In the genomic region with DNA sequence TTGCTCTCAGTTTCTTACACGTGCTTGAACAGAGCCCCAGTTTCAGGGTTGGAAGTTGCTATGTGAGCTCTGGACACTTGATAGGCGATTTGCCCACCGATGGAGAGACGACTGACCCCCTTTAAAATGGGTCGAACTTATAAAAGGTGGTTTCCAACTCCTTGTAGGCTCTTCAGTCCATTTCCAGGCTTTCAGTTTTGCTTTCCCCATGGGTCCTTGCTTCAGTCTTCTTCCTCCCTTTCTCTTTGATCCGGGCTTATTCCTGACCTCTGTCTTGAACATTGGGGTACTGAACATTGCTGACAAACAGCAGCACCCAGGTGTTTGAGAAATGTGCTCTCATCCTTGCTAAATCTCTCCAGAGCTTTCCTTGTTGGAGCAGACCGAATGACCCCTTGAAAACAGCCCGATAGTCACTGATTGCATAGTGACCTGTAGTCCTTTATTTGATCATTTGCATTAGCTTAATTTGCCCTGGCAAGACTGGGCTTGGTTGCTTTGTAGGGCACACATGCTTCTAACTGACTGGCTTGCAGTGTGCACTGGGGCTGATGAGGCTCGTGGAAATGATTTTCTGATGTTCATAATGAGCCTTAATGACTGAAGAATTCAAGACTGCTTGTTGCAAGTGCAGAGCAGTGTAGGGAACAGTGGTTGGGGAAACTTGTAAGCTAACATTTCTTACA, we compare ENCODE assay signal across 7 mouse cellular contexts. TPM values are rescaled to one million over a fixed set of nuclear protein-coding genes. Genes with fewer than 3 reads are reported as not detected.
A peak's percentile ranks its signal among the peaks of the same experiment; 100 is the strongest.
DNase-seq lines count a peak whose midpoint lies in the region; ATAC-seq and TF ChIP-seq lines count a peak whose summit lies in the region.

No protein-coding gene starts in this region.

- DNase-seq in lung, postnatal 0 days (ENCODE audit: low spot score), result no peak
- DNase-seq in lung, postnatal 36 days, result no peak
- no peak for DNase-seq in forebrain, postnatal 0 days
- no peak for DNase-seq in layer of hippocampus, postnatal 25 days (ENCODE audit: extremely low spot score in 1 of 2, low spot score in 1 of 2)
- DNase-seq in urinary bladder, postnatal 14 days (ENCODE audit: low spot score), result no peak

- H3K4me1 ChIP-seq in lung, postnatal 0 days (ENCODE audit: insufficient read depth, low read depth, low read length), result peaks cover 13% of the 10 kb centered on the region; the same call in 1 of the 2 replicates
- peaks cover 13% of the 10 kb centered on the region for H3K4me1 ChIP-seq in forebrain, postnatal 0 days (ENCODE audit: insufficient read depth)
- H3K4me1 ChIP-seq in liver, embryonic 12.5 days, result peaks cover 65% of the 10 kb centered on the region
- peaks cover 27% of the 10 kb centered on the region; the same call in 1 of the 2 replicates for H3K4me1 ChIP-seq in stomach, embryonic 15.5 days

- H3K27ac ChIP-seq in lung, postnatal 0 days (ENCODE audit: low read length), result no peak overlapping the region
- H3K27ac ChIP-seq in forebrain, postnatal 0 days (ENCODE audit: low read depth, low read length), result no peak overlapping the region
- no peak overlapping the region for H3K27ac ChIP-seq in liver, embryonic 12.5 days
- H3K27ac ChIP-seq in stomach, embryonic 15.5 days, result peak overlapping the region; percentile 71

- no peaks in the 10 kb centered on the region for H3K9me3 ChIP-seq in lung, postnatal 0 days (ENCODE audit: low read length)
- no peaks in the 10 kb centered on the region for H3K9me3 ChIP-seq in forebrain, postnatal 0 days (ENCODE audit: low read length)
- H3K9me3 ChIP-seq in liver, embryonic 12.5 days (replicated peaks), result no peaks in the 10 kb centered on the region
- H3K9me3 ChIP-seq in stomach, embryonic 15.5 days, result no peaks in the 10 kb centered on the region

- no peak for TF ChIP-seq EP300 in lung, postnatal 0 days (IDR thresholded peaks at IDR 0.05)

- TF ChIP-seq CTCF in lung, postnatal 0 days (IDR thresholded peaks at IDR 0.05), result no peak
- no peak for TF ChIP-seq CTCF in forebrain, postnatal 0 days (IDR thresholded peaks at IDR 0.05; ENCODE audit: low read depth)

- H3K27me3 ChIP-seq in lung, postnatal 0 days (replicated peaks; ENCODE audit: insufficient read depth, low read length), result no peaks in the 10 kb centered on the region
- no peaks in the 10 kb centered on the region for H3K27me3 ChIP-seq in forebrain, postnatal 0 days (ENCODE audit: insufficient read depth, low read length)
- no peaks in the 10 kb centered on the region for H3K27me3 ChIP-seq in liver, embryonic 12.5 days (replicated peaks)
- no peaks in the 10 kb centered on the region for H3K27me3 ChIP-seq in stomach, embryonic 15.5 days (replicated peaks)

- H3K4me3 ChIP-seq in lung, postnatal 0 days (ENCODE audit: low read depth, low read length), result peak overlapping the region; percentile 96
- peak overlapping the region; percentile 96 for H3K4me3 ChIP-seq in forebrain, postnatal 0 days (ENCODE audit: low read depth, low read length)
- peak overlapping the region; percentile 92 for H3K4me3 ChIP-seq in liver, embryonic 12.5 days
- peak overlapping the region; percentile 93 for H3K4me3 ChIP-seq in stomach, embryonic 15.5 days (replicated peaks)

- H3K36me3 ChIP-seq in lung, postnatal 0 days (ENCODE audit: insufficient read depth, low read length), result no peaks in the 10 kb centered on the region
- H3K36me3 ChIP-seq in forebrain, postnatal 0 days (ENCODE audit: insufficient read depth), result no peaks in the 10 kb centered on the region
- peaks cover 3% of the 10 kb centered on the region for H3K36me3 ChIP-seq in liver, embryonic 12.5 days
- no peaks in the 10 kb centered on the region for H3K36me3 ChIP-seq in stomach, embryonic 15.5 days

- H3K4me2 ChIP-seq in lung, postnatal 0 days (replicated peaks; ENCODE audit: low read depth, low read length), result peak overlapping the region; percentile 84
- H3K4me2 ChIP-seq in forebrain, postnatal 0 days (ENCODE audit: low read depth), result peak overlapping the region; percentile 76
- H3K4me2 ChIP-seq in liver, embryonic 12.5 days, result peak overlapping the region; percentile 87
- H3K4me2 ChIP-seq in stomach, embryonic 15.5 days, result peak overlapping the region; percentile 83

- no peak overlapping the region for H3K9ac ChIP-seq in lung, postnatal 0 days (replicated peaks; ENCODE audit: low read depth)
- H3K9ac ChIP-seq in forebrain, postnatal 0 days, result peak overlapping the region; percentile 14; the same call in 1 of the 2 replicates
- H3K9ac ChIP-seq in liver, embryonic 12.5 days, result peak overlapping the region; percentile 37; the same call in 1 of the 2 replicates
- H3K9ac ChIP-seq in stomach, embryonic 15.5 days, result no peak overlapping the region

- WGBS in lung, postnatal 0 days, result 32% methylated on average over 9 of the region's 9 CpGs
- WGBS in forebrain, postnatal 0 days, result 48% methylated on average over 9 of the region's 9 CpGs
- 58% methylated on average over 9 of the region's 9 CpGs for WGBS in liver, embryonic 12.5 days (ENCODE audit: insufficient replicate concordance)
- WGBS in stomach, embryonic 15.5 days, result 37% methylated on average over 9 of the region's 9 CpGs

- ATAC-seq in lung, postnatal 0 days, result no peak
- no peak for ATAC-seq in forebrain, postnatal 0 days
- ATAC-seq in liver, embryonic 12.5 days, result no peak
- ATAC-seq in stomach, embryonic 15.5 days (ENCODE audit: insufficient read depth, low FRiP score, low read depth), result no peak

RNA-seq across cellular contexts. Expression of gene Nck2, which starts 3.4 kb away (rescaled TPM):
- 34.0 and 37.9 TPM in 2 replicates for polyA plus RNA-seq in lung, postnatal 0 days (2015; fragmentation: Nextera tagmentation; extraction: Ambion mirVana)
- 79.2 and 84.2 TPM in 2 replicates for total RNA-seq in forebrain, postnatal 0 days (2014; rRNA removed)
- 40.3 and 43.8 TPM in 2 replicates for polyA plus RNA-seq in forebrain, postnatal 0 days (2015; fragmentation: Nextera tagmentation; extraction: Ambion mirVana)
- 20.3 and 20.4 TPM in 2 replicates for polyA plus RNA-seq in liver, embryonic 12.5 days (2016; fragmentation: Nextera tagmentation; extraction: Ambion mirVana)
- 41.3 and 42.2 TPM in 2 replicates for polyA plus RNA-seq in stomach, embryonic 15.5 days (2015; fragmentation: Nextera tagmentation; extraction: Ambion mirVana)
- total RNA-seq in layer of hippocampus, postnatal 25 days (2021), result 10 to 100 TPM; 54.3 to 61.0 TPM

Comparison
In these comparisons a context has a peak if more than half of its experiments do, and no peak if none do; other contexts are left out.
1. H3K9ac ChIP-seq: peak in forebrain, postnatal 0 days (single experiment) and liver, embryonic 12.5 days (single experiment); none in lung, postnatal 0 days (single experiment) and stomach, embryonic 15.5 days (single experiment).
2. Peak in every context shown above with its lines, with median percentiles within 50 percentile points of each other: H3K4me2 ChIP-seq and H3K4me3 ChIP-seq.